Mouse (Mus musculus) MEL (cell line): Measurements from ENCODE around the gene Adgrv1. TPM values are rescaled to one million over a fixed set of nuclear protein-coding genes. Genes with fewer than 3 reads are reported as not detected.

Source experiments
- DNase-seq: peaks from one replicate; pipeline ENCODE4 v3.0.0; 2011; ENCODE audit warnings: low read depth, low spot score
- H3K27ac ChIP-seq: 2 replicates; pipeline ENCODE4 v1.5.1; 2012; ENCODE audit warnings: low read depth, mild to moderate bottlenecking, control low read depth, low read length, moderate library complexity; ENCODE audit not compliant: control insufficient read depth
- H3K27me3 ChIP-seq, 2 experiments: fragments of 150-350 bp in 1 of 2; sonication (generic) in 1 of 2; 2 replicates each; pipeline ENCODE4 v1.6.1; 2012; ENCODE audit warnings: low read length in 2 of 2, mild to moderate bottlenecking in 2 of 2, improper control_type of control experiment in 1 of 2, moderate library complexity in 1 of 2; ENCODE audit not compliant: insufficient read depth in 2 of 2, control insufficient read depth in 1 of 2
- H3K36me3 ChIP-seq, 2 experiments: 2 replicates each; pipeline ENCODE4 v1.6.1; 2012 to 2014; ENCODE audit warnings: low read length in 2 of 2, improper control_type of control experiment in 1 of 2, inconsistent platforms in 1 of 2, mild to moderate bottlenecking in 1 of 2; ENCODE audit not compliant: insufficient read depth in 2 of 2, control insufficient read depth in 1 of 2
- H3K4me1 ChIP-seq, 2 experiments: fragments of 150-350 bp in 1 of 2; sonication (generic) in 1 of 2; 2 replicates each; pipeline ENCODE4 v1.6.1; 2012; ENCODE audit warnings: low read length in 2 of 2, improper control_type of control experiment in 1 of 2, mild to moderate bottlenecking in 1 of 2; ENCODE audit not compliant: insufficient read depth in 2 of 2, control insufficient read depth in 1 of 2
- H3K4me3 ChIP-seq, 2 experiments: fragments of 150-350 bp in 1 of 2; sonication (generic) in 1 of 2; 2 replicates each; pipeline ENCODE4 v1.5.1; 2012; ENCODE audit warnings: low read depth in 2 of 2, low read length in 2 of 2, mild to moderate bottlenecking in 2 of 2, moderate library complexity in 2 of 2, control low read depth in 1 of 2, improper control_type of control experiment in 1 of 2; ENCODE audit not compliant: control insufficient read depth in 1 of 2, insufficient read depth in 1 of 2
- H3K79me2 ChIP-seq: 2 replicates; pipeline ENCODE4 v1.6.1; 2012; ENCODE audit warnings: mild to moderate bottlenecking, low read length, moderate library complexity; ENCODE audit not compliant: control insufficient read depth, poor library complexity, insufficient read depth
- H3K9ac ChIP-seq: 2 replicates; pipeline ENCODE4 v1.6.1; 2012; ENCODE audit warnings: low read depth, mild to moderate bottlenecking, control low read depth, low read length, moderate library complexity; ENCODE audit not compliant: control insufficient read depth, poor library complexity, severe bottlenecking
- H3K9me3 ChIP-seq: fragments of 150-350 bp; sonication (generic); replicated peaks from 2 replicates; pipeline ENCODE4 v1.6.1; 2012; ENCODE audit warnings: mild to moderate bottlenecking, low read length, improper control_type of control experiment, moderate library complexity; ENCODE audit not compliant: insufficient read depth
- BHLHE40 ChIP-seq: IDR thresholded peaks from 2 replicates; pipeline ENCODE4 v1.6.1; 2012; ENCODE audit warnings: low read depth, mild to moderate bottlenecking, inconsistent platforms, low read length, improper control_type of control experiment, borderline replicate concordance
- CHD1 ChIP-seq: IDR thresholded peaks from 2 replicates; pipeline ENCODE4 v1.6.1; 2012; ENCODE audit warnings: low read depth, mild to moderate bottlenecking, inconsistent platforms, low read length, improper control_type of control experiment
- ELF1 ChIP-seq: IDR thresholded peaks from 2 replicates; pipeline ENCODE4 v1.6.1; 2014; ENCODE audit warnings: low read depth, mild to moderate bottlenecking, inconsistent platforms, low read length, improper control_type of control experiment, moderate library complexity
- EP300 ChIP-seq, 2 experiments: IDR thresholded peaks; 2 replicates each; pipeline ENCODE4 v1.6.1; 2011; ENCODE audit warnings: improper control_type of control experiment in 2 of 2, low read length in 2 of 2, low read depth in 1 of 2, mild to moderate bottlenecking in 1 of 2
- ETS1 ChIP-seq: IDR thresholded peaks from 2 replicates; pipeline ENCODE4 v1.6.1; 2012; ENCODE audit warnings: low read depth, mild to moderate bottlenecking, inconsistent platforms, low read length, improper control_type of control experiment, moderate library complexity
- GATA1 ChIP-seq: IDR thresholded peaks from 2 replicates; pipeline ENCODE4 v1.6.1; 2011; ENCODE audit warnings: low read depth, low read length, improper control_type of control experiment
- HCFC1 ChIP-seq: IDR thresholded peaks from 2 replicates; pipeline ENCODE4 v1.6.1; 2012; ENCODE audit warnings: low read depth, mild to moderate bottlenecking, inconsistent platforms, low read length, improper control_type of control experiment, moderate library complexity
- JUND ChIP-seq: IDR thresholded peaks from 2 replicates; pipeline ENCODE4 v1.6.1; 2011; ENCODE audit warnings: low read depth, mild to moderate bottlenecking, improper control_type of control experiment, low read length
- KAT2A ChIP-seq: conservative IDR thresholded peaks from 2 replicates; pipeline ENCODE4 v1.6.1; 2012; ENCODE audit warnings: low read depth, low read length, improper control_type of control experiment, inconsistent platforms
- MAX ChIP-seq: IDR thresholded peaks from 2 replicates; pipeline ENCODE4 v1.6.1; 2011; ENCODE audit warnings: low read length, improper control_type of control experiment
- MAZ ChIP-seq: IDR thresholded peaks from 2 replicates; pipeline ENCODE4 v1.6.1; 2012; ENCODE audit warnings: low read depth, mild to moderate bottlenecking, inconsistent platforms, low read length, improper control_type of control experiment
- MEF2A ChIP-seq: IDR thresholded peaks from 2 replicates; pipeline ENCODE4 v1.6.1; 2014; ENCODE audit warnings: low read depth, mild to moderate bottlenecking, inconsistent platforms, low read length, improper control_type of control experiment; ENCODE audit not compliant: poor library complexity, insufficient replicate concordance, severe bottlenecking; ENCODE audit errors: extremely low read depth
- MYB ChIP-seq: IDR thresholded peaks from 2 replicates; pipeline ENCODE4 v1.6.1; 2011; ENCODE audit warnings: mild to moderate bottlenecking, low read depth, low read length, improper control_type of control experiment
- NELFE ChIP-seq: IDR thresholded peaks from 2 replicates; pipeline ENCODE4 v1.6.1; 2011; ENCODE audit warnings: low read depth, low read length, improper control_type of control experiment
- POLR2A ChIP-seq, 2 experiments: IDR thresholded peaks; 2 replicates each; pipeline ENCODE4 v1.6.1; 2011 to 2012; ENCODE audit warnings: low read length in 2 of 2, mild to moderate bottlenecking in 2 of 2, control low read depth in 1 of 2, improper control_type of control experiment in 1 of 2, low read depth in 1 of 2, moderate library complexity in 1 of 2; ENCODE audit not compliant: control insufficient read depth in 1 of 2, insufficient read depth in 1 of 2, poor library complexity in 1 of 2
- POLR2AphosphoS5 ChIP-seq: IDR thresholded peaks from 2 replicates; pipeline ENCODE4 v1.6.1; 2012; ENCODE audit warnings: low read depth, borderline replicate concordance, mild to moderate bottlenecking, inconsistent platforms, low read length, moderate library complexity, mixed read lengths
- SMC3 ChIP-seq: IDR thresholded peaks from 2 replicates; pipeline ENCODE4 v1.6.1; 2011; ENCODE audit warnings: low read depth, low read length, improper control_type of control experiment
- TAL1 ChIP-seq: IDR thresholded peaks from 2 replicates; pipeline ENCODE4 v1.6.1; 2012; ENCODE audit warnings: mild to moderate bottlenecking, inconsistent platforms, low read length, moderate library complexity, mixed read lengths
- TCF12 ChIP-seq: IDR thresholded peaks from 2 replicates; pipeline ENCODE4 v1.6.1; 2014; ENCODE audit warnings: low read depth, mild to moderate bottlenecking, inconsistent platforms, low read length, improper control_type of control experiment, moderate library complexity
- UBTF ChIP-seq: IDR thresholded peaks from 2 replicates; pipeline ENCODE4 v1.6.1; 2012; ENCODE audit warnings: low read depth, mild to moderate bottlenecking, inconsistent platforms, low read length, improper control_type of control experiment, moderate library complexity, borderline replicate concordance; ENCODE audit not compliant: insufficient read depth
- USF1 ChIP-seq: IDR thresholded peaks from 2 replicates; pipeline ENCODE4 v1.6.1; 2014; ENCODE audit warnings: low read depth, mild to moderate bottlenecking, inconsistent platforms, low read length, improper control_type of control experiment, moderate library complexity
- ZNF384 ChIP-seq: IDR thresholded peaks from 2 replicates; pipeline ENCODE4 v1.6.1; 2012; ENCODE audit warnings: low read depth, mild to moderate bottlenecking, inconsistent platforms, low read length, improper control_type of control experiment
- polyA plus RNA-seq, 2 experiments: library from polyadenylated mRNA; stranded (reverse) in 1 of 2; unstranded in 1 of 2; fragments of >175 nt in 1 of 2; fragments of >200 nt in 1 of 2; gene quantifications; 2 replicates each; pipeline versions ENCODE4 v1.2.1 to v1.2.4; 2012; ENCODE audit warnings: low replicate concordance in 2 of 2, low read depth in 1 of 2; ENCODE audit not compliant: insufficient read length in 2 of 2, insufficient read depth in 1 of 2, missing spikeins in 1 of 2
- total RNA-seq: library from RNA; depleted of rRNA; stranded (reverse); fragments of 300-350 nt; gene quantifications from 2 replicates; pipeline ENCODE4 v1.2.3, GENCODE M21; 2012

Gene Adgrv1
- total and polyA plus RNA-seq, 3 experiments = 5.6 to 5.8 TPM; not detected in 1

- TF ChIP-seq BHLHE40 (peak; percentile 57; the same call in 1 of the 2 replicates), MYB (no peak), EP300 (IDR thresholded peaks at IDR 0.05; ENCODE audit: low read depth in 1 of 2, low read length in 2 of 2) (peak; percentile 41 to 55), TAL1 (peak; percentile 29), ELF1 (no peak), GATA1 (peak; percentile 51)
- no peak overlapping the region for H3K4me3 ChIP-seq
- H3K4me1 ChIP-seq = peaks cover 2 to 7% of the 10 kb centered on the region in 2 experiments; a peak in 3 of 4 replicates
- no peaks in the 10 kb centered on the region for H3K27me3 ChIP-seq
- no peaks in the 10 kb centered on the region for H3K9me3 ChIP-seq
- H3K9ac ChIP-seq = no peak overlapping the region
- DNase-seq = peak; percentile 57
- peaks cover 0 to 6% of the 10 kb centered on the region in 2 experiments; a peak in 1 of 4 replicates for H3K36me3 ChIP-seq
- no peak overlapping the region for H3K27ac ChIP-seq
- no peaks in the 10 kb centered on the region for H3K79me2 ChIP-seq
Measured at GRCm38 (mm10) chr13:81176820-81177219, 456.1 kb downstream of the Adgrv1 start.

GRCm38 (mm10) chr13:81176071-81176470 is 456.9 kb downstream of the Adgrv1 start:
- Histone ChIP-seq H3K9ac (no peak overlapping the region), H3K27me3 (no peaks in the 10 kb centered on the region)
- no peak for TF ChIP-seq ZNF384
- TF ChIP-seq NELFE = no peak
- no peak for TF ChIP-seq POLR2AphosphoS5
- no peak for TF ChIP-seq UBTF
- no peak for TF ChIP-seq ELF1
- TF ChIP-seq MAZ = no peak
- TF ChIP-seq POLR2A (IDR thresholded peaks at IDR 0.05; ENCODE audit: control insufficient read depth in 1 of 2, insufficient read depth in 1 of 2, low read depth in 1 of 2, low read length in 2 of 2, poor library complexity in 1 of 2) = no peak
- TF ChIP-seq MAX = no peak
- TF ChIP-seq MYB = no peak
- no peak for TF ChIP-seq KAT2A
- TF ChIP-seq CHD1 = no peak
- TF ChIP-seq MEF2A = no peak
- TF ChIP-seq HCFC1 = no peak
- TF ChIP-seq SMC3 = no peak
- TF ChIP-seq BHLHE40 = no peak
- TF ChIP-seq TCF12 = no peak
- no peak for TF ChIP-seq ETS1
- no peak for TF ChIP-seq JUND
- no peak for TF ChIP-seq USF1
- TF ChIP-seq, all 39 proteins: peak for 0
- peaks cover 0 to 6% of the 10 kb centered on the region in 2 experiments; a peak in 1 of 4 replicates for H3K36me3 ChIP-seq
- no peak overlapping the region for H3K4me3 ChIP-seq
- peaks cover 2 to 7% of the 10 kb centered on the region in 2 experiments; a peak in 3 of 4 replicates for H3K4me1 ChIP-seq
- H3K9me3 ChIP-seq = no peaks in the 10 kb centered on the region
- no peak overlapping the region for H3K27ac ChIP-seq
- no peak for DNase-seq
- no peaks in the 10 kb centered on the region for H3K79me2 ChIP-seq
